ENCODE assay signal across 8 mouse cellular contexts in the genomic region with DNA sequence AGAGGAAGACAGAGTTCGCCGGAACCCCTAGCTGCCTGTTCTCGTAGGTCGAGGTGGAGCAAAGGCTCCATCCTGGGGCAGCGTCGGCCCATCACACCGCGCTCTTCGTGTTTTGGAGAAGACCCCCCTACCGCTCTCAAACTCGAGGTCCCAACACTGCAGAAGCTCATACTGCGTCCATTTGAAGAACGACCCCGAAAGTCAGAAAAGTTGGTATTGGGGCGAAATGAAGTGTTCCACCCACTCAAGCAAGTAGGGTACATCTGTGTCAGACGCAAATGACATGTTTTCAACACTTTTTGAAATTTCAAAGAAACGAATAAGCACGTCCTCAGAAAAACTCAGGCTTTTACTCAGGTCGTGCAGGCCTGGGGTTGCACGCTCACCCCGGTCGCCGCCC. TPM values are rescaled to one million over a fixed set of nuclear protein-coding genes. Genes with fewer than 3 reads are reported as not detected.
DNase-seq lines count a peak whose midpoint lies in the region; ATAC-seq and TF ChIP-seq lines count a peak whose summit lies in the region.

No protein-coding gene starts in this region.

- no peak for TF ChIP-seq CTCF in heart, postnatal 0 days (IDR thresholded peaks at IDR 0.05; ENCODE audit: low read depth)
- TF ChIP-seq CTCF in Patski (IDR thresholded peaks at IDR 0.05), result no peak

- H3K27ac ChIP-seq in heart, postnatal 0 days (ENCODE audit: low read depth), result peak overlapping the region; percentile 82
- H3K27ac ChIP-seq in hindbrain, embryonic 12.5 days, result peak overlapping the region; percentile 79
- peak overlapping the region; percentile 85 for H3K27ac ChIP-seq in midbrain, embryonic 13.5 days

- in situ Hi-C loops in Patski (cut with MboI; ENCODE audit: low pct_unique_long_range_greater_than_20kb), result no loop called here

- no peak for TF ChIP-seq EP300 in heart, postnatal 0 days (IDR thresholded peaks at IDR 0.05; ENCODE audit: low read depth)

- no peaks in the 10 kb centered on the region for H3K9me3 ChIP-seq in heart, postnatal 0 days (replicated peaks; ENCODE audit: control insufficient read depth, low read length)
- no peaks in the 10 kb centered on the region for H3K9me3 ChIP-seq in hindbrain, embryonic 12.5 days (replicated peaks)
- H3K9me3 ChIP-seq in midbrain, embryonic 13.5 days, result no peaks in the 10 kb centered on the region

- peak overlapping the region; percentile 73 for H3K4me2 ChIP-seq in heart, postnatal 0 days (ENCODE audit: low read depth, low read length)
- H3K4me2 ChIP-seq in hindbrain, embryonic 12.5 days (replicated peaks), result peak overlapping the region; percentile 94
- peak overlapping the region; percentile 98 for H3K4me2 ChIP-seq in midbrain, embryonic 13.5 days (replicated peaks)

- POLR2A ChIA-PET in Patski (lab: Charles Lee), result interaction anchor here (0.9 to 3.1 kb wide), 4 partner anchors 16 to 221 kb away, joined by 4 to 14 read pairs (median 4); a partner anchor contains a TSS

- peaks cover 5% of the 10 kb centered on the region for H3K4me1 ChIP-seq in heart, postnatal 0 days (ENCODE audit: control insufficient read depth, insufficient read depth)
- H3K4me1 ChIP-seq in hindbrain, embryonic 12.5 days, result peaks cover 27% of the 10 kb centered on the region
- peaks cover 32% of the 10 kb centered on the region for H3K4me1 ChIP-seq in midbrain, embryonic 13.5 days (replicated peaks)

- H3K27me3 ChIP-seq in heart, postnatal 0 days (ENCODE audit: control insufficient read depth, insufficient read depth, low read length), result no peaks in the 10 kb centered on the region
- H3K27me3 ChIP-seq in Patski, result no peaks in the 10 kb centered on the region
- no peaks in the 10 kb centered on the region for H3K27me3 ChIP-seq in hindbrain, embryonic 12.5 days
- H3K27me3 ChIP-seq in midbrain, embryonic 13.5 days, result no peaks in the 10 kb centered on the region

- DNase-seq in heart, postnatal 0 days (ENCODE audit: low spot score), result no peak
- DNase-seq in heart, postnatal 4 days, result no peak
- DNase-seq in Patski (ENCODE audit: low read depth, low spot score), result no peak
- DNase-seq in spleen, adult 18-20 months, result no peak
- DNase-seq in layer of hippocampus, postnatal 36 days, result no peak
- no peak for DNase-seq in adrenal gland, postnatal 4 days (ENCODE audit: low spot score in 2 of 2)

- peak overlapping the region; percentile 85 for H3K4me3 ChIP-seq in heart, postnatal 0 days (ENCODE audit: low read depth, low read length)
- peak overlapping the region; percentile 97 for H3K4me3 ChIP-seq in hindbrain, embryonic 12.5 days
- peak overlapping the region; percentile 77 for H3K4me3 ChIP-seq in midbrain, embryonic 13.5 days (replicated peaks)

- peak overlapping the region; percentile 51 for H3K9ac ChIP-seq in heart, postnatal 0 days (replicated peaks; ENCODE audit: low read depth, low read length)
- H3K9ac ChIP-seq in hindbrain, embryonic 12.5 days, result peak overlapping the region; percentile 57
- H3K9ac ChIP-seq in midbrain, embryonic 13.5 days (replicated peaks), result peak overlapping the region; percentile 70

- under 1% methylated on average over 23 of the region's 23 CpGs for WGBS in heart, postnatal 0 days
- WGBS in hindbrain, embryonic 12.5 days, result under 1% methylated on average over 23 of the region's 23 CpGs
- under 1% methylated on average over 23 of the region's 23 CpGs for WGBS in midbrain, embryonic 13.5 days

- CTCF ChIA-PET in Patski (lab: Charles Lee), result no interaction called here

- no peak for ATAC-seq in heart, postnatal 0 days (ENCODE audit: insufficient read depth, low read depth)
- peak; percentile 11 for ATAC-seq in Patski
- no peak for ATAC-seq in hindbrain, embryonic 12.5 days (ENCODE audit: low FRiP score)
- no peak for ATAC-seq in midbrain, embryonic 13.5 days

- peaks cover 29% of the 10 kb centered on the region for H3K36me3 ChIP-seq in heart, postnatal 0 days (replicated peaks; ENCODE audit: control insufficient read depth, insufficient read depth, low read length)
- H3K36me3 ChIP-seq in hindbrain, embryonic 12.5 days, result peaks cover 29% of the 10 kb centered on the region
- H3K36me3 ChIP-seq in midbrain, embryonic 13.5 days, result peaks cover 30% of the 10 kb centered on the region

RNA-seq across cellular contexts. Expression of a gene that starts 0.5 kb away (rescaled TPM):
- total RNA-seq in heart, postnatal 0 days (2014; rRNA removed; ENCODE audit: low replicate concordance), result 1.1 and 5.6 TPM in 2 replicates
- polyA plus RNA-seq in heart, postnatal 0 days (2015; fragmentation: Nextera tagmentation; extraction: Ambion mirVana), result 2.9 TPM in 2 replicates
- total RNA-seq in heart, postnatal 4 days (2021), result 1 to 10 TPM; 4.3 to 4.5 TPM
- polyA plus RNA-seq in Patski (2021), result 13.7 TPM
- 10.8 and 12.2 TPM in 2 replicates for polyA plus RNA-seq in hindbrain, embryonic 12.5 days (2016; fragmentation: Nextera tagmentation; extraction: Ambion mirVana)
- polyA plus RNA-seq in midbrain, embryonic 13.5 days (2015; fragmentation: Nextera tagmentation; extraction: Ambion mirVana), result 13.9 and 15.6 TPM in 2 replicates
- 1 to 10 TPM; 4.5 to 5.9 TPM for total RNA-seq in layer of hippocampus, postnatal 36 days (2021)
- 1 to 10 TPM; 8.8 to 9.9 TPM for total RNA-seq in adrenal gland, postnatal 4 days (2021)

RNA-seq across cellular contexts. Expression of a gene that starts 0.6 kb away (rescaled TPM):
- 72.2 and 74.9 TPM in 2 replicates for total RNA-seq in heart, postnatal 0 days (2014; rRNA removed; ENCODE audit: low replicate concordance)
- polyA plus RNA-seq in heart, postnatal 0 days (2015; fragmentation: Nextera tagmentation; extraction: Ambion mirVana), result 73.5 and 78.9 TPM in 2 replicates
- total RNA-seq in heart, postnatal 4 days (2021), result 100 to 1,000 TPM; 105 to 119 TPM
- polyA plus RNA-seq in Patski (2021), result 80.1 TPM
- polyA plus RNA-seq in hindbrain, embryonic 12.5 days (2016; fragmentation: Nextera tagmentation; extraction: Ambion mirVana), result 95.1 and 103 TPM in 2 replicates
- polyA plus RNA-seq in midbrain, embryonic 13.5 days (2015; fragmentation: Nextera tagmentation; extraction: Ambion mirVana), result 86.4 and 114 TPM in 2 replicates
- total RNA-seq in layer of hippocampus, postnatal 36 days (2021), result 100 to 1,000 TPM; 209 to 213 TPM
- total RNA-seq in adrenal gland, postnatal 4 days (2021), result 10 to 100 TPM; 88.5 to 96.4 TPM

RNA-seq across cellular contexts. Expression of a gene that starts 19.5 kb away (rescaled TPM):
- 0.12 TPM in 1 of 2 replicates, not detected in the other for total RNA-seq in heart, postnatal 0 days (2014; rRNA removed; ENCODE audit: low replicate concordance)
- polyA plus RNA-seq in heart, postnatal 0 days (2015; fragmentation: Nextera tagmentation; extraction: Ambion mirVana), result 0.07 and 0.15 TPM in 2 replicates
- total RNA-seq in heart, postnatal 4 days (2021), result not detected
- 4.5 TPM for polyA plus RNA-seq in Patski (2021)
- polyA plus RNA-seq in hindbrain, embryonic 12.5 days (2016; fragmentation: Nextera tagmentation; extraction: Ambion mirVana), result 3.3 and 3.9 TPM in 2 replicates
- 1.8 and 2.1 TPM in 2 replicates for polyA plus RNA-seq in midbrain, embryonic 13.5 days (2015; fragmentation: Nextera tagmentation; extraction: Ambion mirVana)
- total RNA-seq in layer of hippocampus, postnatal 36 days (2021), result not detected
- total RNA-seq in adrenal gland, postnatal 4 days (2021), result 1 to 10 TPM in 1 of 2 experiments, under 1 TPM in 1; 0.82 to 1.0 TPM

RNA-seq across cellular contexts. Expression of a gene that starts 21.3 kb away (rescaled TPM):
- total RNA-seq in heart, postnatal 0 days (2014; rRNA removed; ENCODE audit: low replicate concordance), result 6.7 and 43.2 TPM in 2 replicates
- polyA plus RNA-seq in heart, postnatal 0 days (2015; fragmentation: Nextera tagmentation; extraction: Ambion mirVana), result 5.8 and 7.1 TPM in 2 replicates
- total RNA-seq in heart, postnatal 4 days (2021), result 1 to 10 TPM; 4.1 to 6.1 TPM
- 48.3 TPM for polyA plus RNA-seq in Patski (2021)
- polyA plus RNA-seq in hindbrain, embryonic 12.5 days (2016; fragmentation: Nextera tagmentation; extraction: Ambion mirVana), result 34.7 and 35.6 TPM in 2 replicates
- 30.9 and 34.2 TPM in 2 replicates for polyA plus RNA-seq in midbrain, embryonic 13.5 days (2015; fragmentation: Nextera tagmentation; extraction: Ambion mirVana)
- total RNA-seq in layer of hippocampus, postnatal 36 days (2021), result under 1 TPM; 0.73 to 0.82 TPM
- total RNA-seq in adrenal gland, postnatal 4 days (2021), result 10 to 100 TPM; 14.7 to 15.1 TPM

RNA-seq across cellular contexts. Expression of a gene that starts 21.8 kb away (rescaled TPM):
- 157 and 172 TPM in 2 replicates for total RNA-seq in heart, postnatal 0 days (2014; rRNA removed; ENCODE audit: low replicate concordance)
- polyA plus RNA-seq in heart, postnatal 0 days (2015; fragmentation: Nextera tagmentation; extraction: Ambion mirVana), result 88.3 and 90.2 TPM in 2 replicates
- total RNA-seq in heart, postnatal 4 days (2021), result 10 to 100 TPM; 73.9 to 84.0 TPM
- 292 TPM for polyA plus RNA-seq in Patski (2021)
- polyA plus RNA-seq in hindbrain, embryonic 12.5 days (2016; fragmentation: Nextera tagmentation; extraction: Ambion mirVana), result 61.0 and 61.9 TPM in 2 replicates
- 40.5 and 45.3 TPM in 2 replicates for polyA plus RNA-seq in midbrain, embryonic 13.5 days (2015; fragmentation: Nextera tagmentation; extraction: Ambion mirVana)
- 10 to 100 TPM; 36.1 to 40.2 TPM for total RNA-seq in layer of hippocampus, postnatal 36 days (2021)
- total RNA-seq in adrenal gland, postnatal 4 days (2021), result 100 to 1,000 TPM; 179 to 186 TPM
